Mouse (Mus musculus) lung, postnatal 0 days (tissue): ENCODE data around the gene Gimap7.
"Not testable (repeated sequence)": the region's sequence is repeated elsewhere in the genome, so short reads cannot be mapped to it uniquely, and the experiment has no call there.

Experiments used
- CTCF ChIP-seq: IDR thresholded peaks from 2 replicates; pipeline ENCODE4 v1.5.1; 2016; ENCODE audit warnings: antibody characterized with exemption, mild to moderate bottlenecking
- EP300 ChIP-seq: IDR thresholded peaks from 2 replicates; pipeline ENCODE4 v1.6.1; 2016; ENCODE audit warnings: antibody characterized with exemption, mild to moderate bottlenecking, control low read depth

DNA sequence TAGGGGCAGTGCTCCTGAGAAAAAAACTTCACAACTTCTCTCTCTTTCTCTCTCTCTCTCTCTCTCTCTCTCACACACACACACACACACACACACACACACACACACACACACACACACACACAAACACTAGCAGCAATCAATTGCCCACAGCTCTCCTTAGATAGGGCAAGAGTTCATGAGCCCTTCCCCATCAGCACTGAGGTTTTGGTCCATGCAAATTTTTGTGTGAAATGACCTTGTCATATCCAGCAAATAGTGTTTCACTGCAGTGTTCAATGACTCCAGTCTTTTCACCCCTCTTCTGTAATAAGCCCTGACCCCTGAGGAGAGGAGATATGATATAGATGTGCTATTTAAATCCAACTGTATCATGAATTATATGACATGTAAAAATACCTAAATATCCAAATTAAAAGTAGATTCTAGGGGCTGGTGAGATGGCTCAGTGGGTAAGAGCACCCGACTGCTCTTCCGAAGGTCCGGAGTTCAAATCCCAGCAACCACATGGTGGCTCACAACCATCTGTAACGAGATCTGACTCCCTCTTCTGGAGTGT is 35.1 kb upstream of the Gimap7 start:
- not testable (repeated sequence) for TF ChIP-seq CTCF, EP300
